Mouse (Mus musculus): ENCODE measurements around the gene Nags. TPM values are rescaled to one million over a fixed set of nuclear protein-coding genes. Genes with fewer than 3 reads are reported as not detected.

The Nags gene
- polyA plus RNA-seq, 1 experiment = not detected

DNA sequence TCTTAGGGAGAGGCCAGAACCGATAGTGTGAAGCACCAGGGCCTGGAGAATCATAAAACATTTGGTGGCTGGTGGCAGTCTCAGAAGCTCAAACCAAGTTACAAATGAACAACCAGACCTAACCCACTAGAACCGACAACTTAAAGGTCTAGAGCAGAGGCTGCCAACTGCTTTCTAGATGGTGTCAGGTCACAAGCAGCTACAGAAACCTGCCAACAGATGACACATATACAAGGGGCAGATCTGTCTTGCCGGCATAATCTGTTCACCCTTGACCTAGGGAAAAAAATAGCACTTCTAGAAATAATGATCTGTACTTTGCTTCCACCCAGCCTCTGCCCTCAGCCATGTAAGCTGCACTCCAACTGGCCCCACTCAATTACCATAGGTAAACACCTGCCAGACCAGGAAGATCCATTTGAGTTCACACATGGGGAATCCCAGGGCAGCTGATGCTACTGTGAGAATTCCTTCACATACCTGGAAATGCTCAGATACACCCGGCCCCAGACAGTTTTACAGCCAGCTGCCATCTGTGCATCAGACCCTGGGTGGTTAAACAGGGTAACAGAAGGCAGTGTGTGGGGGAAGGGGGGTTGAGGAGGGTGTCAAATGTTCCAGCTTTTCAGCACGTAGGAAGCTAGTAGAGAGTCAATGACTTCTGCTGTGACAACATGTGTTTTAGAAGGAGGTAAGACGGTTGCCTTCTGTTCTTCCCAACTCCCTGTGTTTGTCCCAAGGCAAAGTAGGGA is 20.8 kb downstream of the Nags start:
- TF ChIP-seq CEBPB (IDR thresholded peaks at IDR 0.05; ENCODE audit: insufficient read depth, poor library complexity, severe bottlenecking) (no peak), MYOD1 (IDR thresholded peaks at IDR 0.05; ENCODE audit: control insufficient read depth in 1 of 3, insufficient read length in 2 of 3, low read depth in 2 of 3) (peak in 1 of 3 experiments; percentile 7), MYOG (IDR thresholded peaks at IDR 0.05; ENCODE audit: control insufficient read depth in 1 of 3, insufficient read depth in 1 of 3, insufficient read length in 2 of 3, low read depth in 2 of 3) (no peak)
- Histone ChIP-seq H3K4me2 (ENCODE audit: low read depth) (peak overlapping the region; percentile 18), H3ac (ENCODE audit: control insufficient read depth, insufficient read length) (no peak overlapping the region), H3K36me3 (ENCODE audit: control insufficient read depth, insufficient read depth) (peaks cover 62% of the 10 kb centered on the region), H3K79me2 (ENCODE audit: control insufficient read depth, insufficient read depth) (peaks cover 38% of the 10 kb centered on the region), H3K27me3 (ENCODE audit: control insufficient read depth, insufficient read depth, insufficient read length) (no peaks in the 10 kb centered on the region), H3K4me3 (no peak overlapping the region)

DNA sequence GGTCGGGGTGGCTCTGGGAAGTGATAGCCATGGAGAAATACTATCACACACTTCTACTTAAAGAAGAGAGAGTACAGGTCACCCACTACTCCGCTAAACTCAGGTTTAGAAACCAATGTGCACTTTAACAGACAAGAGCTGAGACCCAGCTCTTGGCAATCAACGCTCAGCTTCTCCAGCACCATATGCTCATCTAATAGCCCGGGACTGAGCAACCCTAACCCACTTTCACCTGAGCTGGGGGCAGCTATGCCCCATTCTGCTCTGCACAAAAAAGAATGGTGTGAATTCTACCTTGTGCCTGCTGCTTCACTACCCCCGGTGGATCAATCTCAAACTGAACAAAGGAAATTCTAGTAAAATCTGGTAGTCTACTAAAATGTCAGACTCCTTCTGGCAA is 22.2 kb downstream of the Nags start:
- no peak for TF ChIP-seq TCF12 (IDR thresholded peaks at IDR 0.05; ENCODE audit: insufficient read depth, poor library complexity, severe bottlenecking)
- TF ChIP-seq POLR2AphosphoS2 (IDR thresholded peaks at IDR 0.05; ENCODE audit: insufficient read length, low read depth) = no peak
- TF ChIP-seq E2F4 (IDR thresholded peaks at IDR 0.05; ENCODE audit: insufficient read depth) = no peak
- no peak for TF ChIP-seq TCF3 (IDR thresholded peaks at IDR 0.05; ENCODE audit: insufficient read length, low read depth)
- no peak for TF ChIP-seq MYOG (IDR thresholded peaks at IDR 0.05; ENCODE audit: control insufficient read depth in 1 of 3, insufficient read depth in 1 of 3, insufficient read length in 2 of 3, low read depth in 2 of 3)
- no peak for TF ChIP-seq USF1 (IDR thresholded peaks at IDR 0.05; ENCODE audit: low read depth)
- no peak for TF ChIP-seq MAX (IDR thresholded peaks at IDR 0.05; ENCODE audit: low read depth)
- TF ChIP-seq MYOD1 (IDR thresholded peaks at IDR 0.05; ENCODE audit: control insufficient read depth in 1 of 3, insufficient read length in 2 of 3, low read depth in 2 of 3) = no peak
- no peak for TF ChIP-seq CEBPB (IDR thresholded peaks at IDR 0.05; ENCODE audit: insufficient read depth, poor library complexity, severe bottlenecking)
- TF ChIP-seq REST (IDR thresholded peaks at IDR 0.05; ENCODE audit: insufficient read depth, insufficient read length) = no peak
- TF ChIP-seq POLR2A (IDR thresholded peaks at IDR 0.05; ENCODE audit: insufficient read length, low read depth) = no peak
- H3K36me3 ChIP-seq (ENCODE audit: control insufficient read depth, insufficient read depth) = peaks cover 65% of the 10 kb centered on the region
- H3K4me3 ChIP-seq = no peak overlapping the region

DNA sequence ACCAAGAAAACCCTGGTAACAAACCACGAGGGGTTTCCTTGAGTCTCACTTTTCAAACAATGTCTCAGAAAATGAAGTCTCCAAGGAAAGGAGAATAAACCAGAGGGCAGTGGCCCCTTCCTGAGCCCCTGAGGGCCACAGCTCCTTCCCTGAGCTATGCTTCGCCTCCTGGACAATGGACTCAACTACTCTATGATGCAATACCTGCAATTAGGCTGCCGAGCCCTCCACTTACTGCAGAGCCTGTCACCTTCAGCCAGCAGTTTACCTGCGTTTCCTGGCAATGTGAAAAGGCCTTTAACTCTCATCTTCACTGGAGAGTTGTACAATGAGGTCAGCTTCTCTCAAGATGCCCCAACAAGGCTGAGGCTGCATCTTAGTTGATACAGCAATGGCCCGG is 23.4 kb downstream of the Nags start:
- TF ChIP-seq TCF3 (IDR thresholded peaks at IDR 0.05; ENCODE audit: insufficient read length, low read depth) = no peak
- no peak for TF ChIP-seq SRF (IDR thresholded peaks at IDR 0.05; ENCODE audit: control insufficient read depth, insufficient read length, low read depth)
- TF ChIP-seq TCF12 (IDR thresholded peaks at IDR 0.05; ENCODE audit: insufficient read depth, poor library complexity, severe bottlenecking) = no peak
- TF ChIP-seq CEBPB (IDR thresholded peaks at IDR 0.05; ENCODE audit: insufficient read depth, poor library complexity, severe bottlenecking) = no peak
- no peak for TF ChIP-seq E2F4 (IDR thresholded peaks at IDR 0.05; ENCODE audit: insufficient read depth)
- TF ChIP-seq POLR2A (IDR thresholded peaks at IDR 0.05; ENCODE audit: insufficient read length, low read depth) = no peak
- TF ChIP-seq MYOG (IDR thresholded peaks at IDR 0.05; ENCODE audit: control insufficient read depth in 1 of 3, insufficient read depth in 1 of 3, insufficient read length in 2 of 3, low read depth in 2 of 3) = no peak
- no peak for TF ChIP-seq REST (IDR thresholded peaks at IDR 0.05; ENCODE audit: insufficient read depth, insufficient read length)
- no peak for TF ChIP-seq MYOD1 (IDR thresholded peaks at IDR 0.05; ENCODE audit: control insufficient read depth in 1 of 3, insufficient read length in 2 of 3, low read depth in 2 of 3)
- no peak for TF ChIP-seq POLR2AphosphoS2 (IDR thresholded peaks at IDR 0.05; ENCODE audit: insufficient read length, low read depth)
- TF ChIP-seq MAX (IDR thresholded peaks at IDR 0.05; ENCODE audit: low read depth) = no peak
- no peak for TF ChIP-seq USF1 (IDR thresholded peaks at IDR 0.05; ENCODE audit: low read depth)
- Histone ChIP-seq H3K4me3 (no peak overlapping the region), H3ac (ENCODE audit: control insufficient read depth, insufficient read length) (no peak overlapping the region), H3K27me3 (ENCODE audit: control insufficient read depth, insufficient read depth, insufficient read length) (no peaks in the 10 kb centered on the region), H3K79me2 (ENCODE audit: control insufficient read depth, insufficient read depth) (peaks cover 63% of the 10 kb centered on the region), H3K36me3 (ENCODE audit: control insufficient read depth, insufficient read depth) (peaks cover 59% of the 10 kb centered on the region), H3K4me2 (ENCODE audit: low read depth) (no peak overlapping the region)

More for the DNA sequence above, 22.2 kb downstream of the Nags start:
- H3K4me2 ChIP-seq (ENCODE audit: low read depth) = no peak overlapping the region
- peaks cover 52% of the 10 kb centered on the region for H3K79me2 ChIP-seq (ENCODE audit: control insufficient read depth, insufficient read depth)
- H3ac ChIP-seq (ENCODE audit: control insufficient read depth, insufficient read length) = no peak overlapping the region
- H3K27me3 ChIP-seq (ENCODE audit: control insufficient read depth, insufficient read depth, insufficient read length) = no peaks in the 10 kb centered on the region

DNA sequence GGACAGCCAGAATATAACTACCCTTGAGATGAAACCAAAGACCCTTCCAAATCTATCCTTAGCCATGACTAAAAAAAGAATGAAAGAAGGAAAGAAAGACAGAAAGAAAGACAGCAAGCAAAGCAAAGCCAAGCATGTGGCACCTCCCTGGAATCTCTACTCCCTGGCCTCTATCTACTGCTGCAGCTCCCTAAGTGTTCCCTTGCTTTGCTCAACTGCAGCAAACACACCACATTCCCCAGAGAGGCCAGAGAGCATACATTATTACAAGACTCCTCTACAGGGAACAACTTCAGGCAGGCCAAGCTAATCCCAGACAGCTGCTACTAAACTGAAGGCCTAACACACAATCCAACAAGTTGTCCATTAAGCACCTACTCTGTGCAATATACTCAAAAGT is 34.5 kb downstream of the Nags start:
- no peak for TF ChIP-seq USF1 (IDR thresholded peaks at IDR 0.05; ENCODE audit: low read depth)
- no peak for TF ChIP-seq MYOD1 (IDR thresholded peaks at IDR 0.05; ENCODE audit: control insufficient read depth in 1 of 3, insufficient read length in 2 of 3, low read depth in 2 of 3)
- TF ChIP-seq POLR2AphosphoS2 (IDR thresholded peaks at IDR 0.05; ENCODE audit: insufficient read length, low read depth) = no peak
- no peak for TF ChIP-seq TCF3 (IDR thresholded peaks at IDR 0.05; ENCODE audit: insufficient read length, low read depth)
- TF ChIP-seq CEBPB (IDR thresholded peaks at IDR 0.05; ENCODE audit: insufficient read depth, poor library complexity, severe bottlenecking) = no peak
- no peak for TF ChIP-seq MAX (IDR thresholded peaks at IDR 0.05; ENCODE audit: low read depth)
- TF ChIP-seq TCF12 (IDR thresholded peaks at IDR 0.05; ENCODE audit: insufficient read depth, poor library complexity, severe bottlenecking) = no peak
- TF ChIP-seq REST (IDR thresholded peaks at IDR 0.05; ENCODE audit: insufficient read depth, insufficient read length) = no peak
- TF ChIP-seq MYOG (IDR thresholded peaks at IDR 0.05; ENCODE audit: control insufficient read depth in 1 of 3, insufficient read depth in 1 of 3, insufficient read length in 2 of 3, low read depth in 2 of 3) = no peak
- no peak for TF ChIP-seq E2F4 (IDR thresholded peaks at IDR 0.05; ENCODE audit: insufficient read depth)
- TF ChIP-seq POLR2A (IDR thresholded peaks at IDR 0.05; ENCODE audit: insufficient read length, low read depth) = no peak
- TF ChIP-seq SRF (IDR thresholded peaks at IDR 0.05; ENCODE audit: control insufficient read depth, insufficient read length, low read depth) = no peak

More for the DNA sequence above, 34.5 kb downstream of the Nags start:
- H3ac ChIP-seq (ENCODE audit: control insufficient read depth, insufficient read length) = no peak overlapping the region
- H3K4me2 ChIP-seq (ENCODE audit: low read depth) = no peak overlapping the region
- H3K4me3 ChIP-seq = no peak overlapping the region
- H3K36me3 ChIP-seq (ENCODE audit: control insufficient read depth, insufficient read depth) = peaks cover 52% of the 10 kb centered on the region
- H3K79me2 ChIP-seq (ENCODE audit: control insufficient read depth, insufficient read depth) = peaks cover 97% of the 10 kb centered on the region
- H3K27me3 ChIP-seq (ENCODE audit: control insufficient read depth, insufficient read depth, insufficient read length) = no peaks in the 10 kb centered on the region

Measured in myocyte (in vitro differentiated cells).